Mouse (Mus musculus) liver, embryonic 14.5 days (tissue): ENCODE data around the gene Rassf7.

Source experiments
- CTCF ChIP-seq: IDR thresholded peaks from 2 replicates; pipeline ENCODE4 v1.5.1; 2016; ENCODE audit warnings: antibody characterized with exemption, low read depth, control low read depth
- EP300 ChIP-seq: IDR thresholded peaks from 2 replicates; pipeline ENCODE4 v1.6.1; 2016; ENCODE audit warnings: antibody characterized with exemption, low read depth

- no peak for TF ChIP-seq CTCF
- no peak for TF ChIP-seq EP300
Measured at GRCm38 (mm10) chr7:141194409-141194808, 21.3 kb upstream of the Rassf7 start.
